Mouse (Mus musculus) regulatory T cell (primary cell): Measurements from ENCODE around the gene Pank3.

Experiments
- in situ Hi-C: fragments of 300-600 bp; cut with MboI, MseI; formaldehyde crosslinking; loops from one replicate; pipeline ENCODE4 v1.15.1; 2025; ENCODE audit warnings: high pct_unique_total_duplicates

The Pank3 gene

DNA sequence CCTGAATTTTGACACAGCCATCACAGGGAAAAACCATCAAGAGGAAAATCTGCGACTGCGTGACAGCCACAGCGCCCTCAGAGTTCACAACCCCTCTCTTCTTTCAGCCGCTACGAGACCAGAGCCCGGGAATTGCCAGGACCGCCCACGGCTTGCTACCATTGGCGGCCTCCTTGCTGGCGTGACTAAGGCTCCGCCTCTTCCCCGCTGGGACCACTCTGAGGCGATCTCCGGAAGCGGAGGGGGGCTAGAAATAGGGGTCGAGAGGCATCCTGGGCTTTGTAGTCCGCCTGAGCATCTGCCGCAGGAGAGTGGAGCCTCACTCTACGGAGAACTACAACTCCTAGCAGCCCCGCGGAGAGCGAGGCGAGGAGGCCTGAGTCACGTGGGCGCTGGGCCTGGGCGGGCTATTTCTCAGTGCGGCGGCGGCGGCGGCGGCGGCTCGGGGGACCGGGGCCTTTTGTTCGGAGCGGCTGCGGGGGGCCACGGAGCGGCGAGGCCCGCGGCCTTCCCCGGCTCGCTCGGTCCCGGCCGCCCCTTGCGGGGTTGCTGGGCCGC is at the start of gene Pank3:
TSS of gene Pank3 (plus strand) at position 297 of the 558 bp plus-strand sequence.
- in situ Hi-C loops = no loop called here

DNA sequence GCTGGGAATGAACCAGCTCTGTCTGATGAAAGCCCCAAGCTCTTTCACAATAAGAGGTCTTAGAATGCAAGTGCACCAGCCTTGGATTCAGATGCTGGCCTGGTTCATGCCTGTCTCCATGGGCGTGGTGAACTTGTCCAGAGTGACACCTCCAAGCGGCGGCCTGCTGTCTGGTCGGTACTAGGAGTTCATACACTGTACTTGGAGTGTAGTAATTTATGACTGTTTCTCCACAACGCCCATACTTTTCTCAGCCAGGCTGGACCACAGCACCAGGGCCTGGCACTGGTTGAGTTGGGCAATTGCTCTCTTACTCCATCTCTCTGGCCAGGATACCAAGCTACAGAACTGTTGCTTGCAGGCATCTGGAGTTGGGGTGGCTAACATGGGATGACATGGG is 45.4 kb upstream of the Pank3 start:
- in situ Hi-C loops = no loop called here

DNA sequence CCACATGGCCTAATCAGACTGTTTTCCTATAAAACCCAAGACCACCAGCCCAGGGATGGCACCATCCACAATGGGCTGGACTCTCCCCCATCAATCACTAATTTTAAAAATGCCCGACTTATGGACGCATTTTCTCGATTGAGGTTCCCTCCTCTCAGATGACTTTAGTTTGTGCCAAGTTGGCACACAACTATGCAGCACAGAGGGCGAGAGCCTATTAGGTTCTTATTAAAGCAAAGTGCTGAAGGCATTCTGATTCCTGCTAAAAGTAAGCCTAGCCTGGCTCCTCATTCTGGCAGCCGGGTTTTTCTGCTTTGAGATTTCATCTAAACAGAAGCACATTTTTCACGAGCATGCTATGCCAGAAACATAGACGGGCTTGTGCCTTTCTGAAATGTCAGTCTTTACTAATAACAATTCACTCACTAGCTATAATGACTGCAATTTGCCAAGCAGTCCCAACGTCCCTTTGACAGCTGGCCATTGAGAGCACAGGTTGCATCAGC is 42.9 kb upstream of the Pank3 start:
- in situ Hi-C loops = no loop called here

DNA sequence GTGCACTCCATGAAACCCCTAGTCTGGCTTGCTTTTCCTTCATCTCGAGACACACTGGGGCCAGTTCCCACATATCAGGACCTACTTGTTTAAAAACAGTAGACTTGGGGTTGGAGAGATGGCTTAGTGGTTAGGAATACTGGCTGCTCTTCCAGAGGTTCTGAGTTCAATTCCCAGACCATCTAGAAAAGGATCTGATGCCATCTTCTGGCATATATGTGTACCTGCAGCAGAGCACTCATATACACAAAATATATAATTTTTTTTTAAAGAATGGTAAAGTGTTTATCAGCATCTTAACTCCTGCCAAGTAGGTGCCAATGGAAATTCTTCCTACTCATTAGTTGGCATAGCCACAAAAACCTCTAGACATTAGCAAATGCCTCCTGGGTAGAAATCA is 41.1 kb upstream of the Pank3 start:
- in situ Hi-C loops = no loop called here

DNA sequence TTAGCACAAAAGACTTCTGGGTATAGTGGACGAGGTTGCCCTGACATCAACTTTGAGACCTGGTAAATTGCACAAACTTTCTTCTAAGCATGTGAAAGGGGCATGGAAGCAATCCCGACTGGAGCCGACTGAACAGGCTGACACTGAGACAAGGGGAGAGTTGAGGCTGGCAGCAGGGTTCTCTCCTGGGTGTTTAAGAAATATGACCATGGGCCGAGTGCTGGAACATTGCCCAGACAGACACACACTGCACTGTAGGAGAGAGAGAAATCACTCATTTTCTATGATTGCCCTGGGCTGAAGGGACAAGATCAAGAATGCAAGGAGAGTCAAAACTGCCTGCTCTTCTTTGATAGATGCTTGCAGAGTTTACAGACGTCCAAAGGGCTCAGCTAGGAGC is 40.1 kb upstream of the Pank3 start:
- in situ Hi-C loops = no loop called here

DNA sequence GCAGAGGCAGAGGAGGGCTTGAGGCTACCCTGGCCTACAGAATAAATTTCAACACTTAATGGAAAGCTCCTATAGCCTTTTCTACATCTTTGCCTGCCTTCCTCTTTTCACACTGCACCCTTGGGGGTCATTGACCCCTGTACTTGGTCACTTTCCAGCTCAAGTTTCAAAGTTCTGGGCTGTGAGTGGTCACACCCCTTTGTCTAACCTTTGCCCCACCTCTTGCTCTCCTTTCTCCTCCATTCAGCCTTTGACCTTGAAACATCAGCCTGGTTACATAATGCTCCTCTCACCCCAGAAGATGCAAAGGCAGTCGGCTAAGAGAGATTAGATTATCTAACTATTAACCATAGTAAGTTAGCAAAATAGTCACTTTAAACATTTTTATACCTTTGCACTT is 36.9 kb upstream of the Pank3 start:
- in situ Hi-C loops = no loop called here

DNA sequence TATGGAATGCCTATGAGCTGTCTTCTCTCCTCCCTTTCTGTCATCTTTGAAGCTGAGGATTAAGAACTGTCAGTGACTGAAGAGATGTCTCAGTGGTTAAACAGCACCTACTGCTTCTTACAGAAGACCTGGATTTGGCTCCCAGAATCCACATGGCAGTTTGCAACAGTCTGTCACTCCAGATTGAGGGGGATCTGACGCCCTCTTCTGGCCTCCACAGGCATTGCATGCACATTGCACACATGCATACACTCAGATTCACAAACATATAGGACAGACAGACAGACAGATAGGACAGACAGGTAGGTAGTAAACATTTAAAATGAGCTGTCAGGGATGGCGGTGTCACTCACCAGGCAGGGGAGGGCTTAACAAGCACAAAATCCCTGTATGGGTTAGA is 32.5 kb upstream of the Pank3 start:
- in situ Hi-C loops = no loop called here

DNA sequence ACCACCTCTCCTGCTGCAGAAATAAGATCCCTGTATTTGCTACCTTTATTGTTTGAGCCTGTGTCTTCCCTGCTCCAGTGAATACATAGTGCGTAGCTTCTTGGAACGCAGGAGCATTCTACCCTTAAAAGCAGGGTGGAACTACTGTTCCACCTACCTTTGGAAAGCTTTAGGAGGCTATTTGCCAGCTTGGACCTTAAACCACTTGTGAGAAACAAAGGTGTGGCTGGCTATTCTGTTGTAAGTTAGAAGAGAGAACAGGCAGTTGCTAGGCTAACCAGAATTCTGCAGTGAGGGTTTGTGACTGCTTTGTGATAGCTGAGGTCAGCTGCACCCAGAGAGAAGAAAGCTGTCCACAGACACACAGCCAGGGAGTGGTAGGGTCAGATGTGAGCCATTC is 32.0 kb upstream of the Pank3 start:
- in situ Hi-C loops = no loop called here

DNA sequence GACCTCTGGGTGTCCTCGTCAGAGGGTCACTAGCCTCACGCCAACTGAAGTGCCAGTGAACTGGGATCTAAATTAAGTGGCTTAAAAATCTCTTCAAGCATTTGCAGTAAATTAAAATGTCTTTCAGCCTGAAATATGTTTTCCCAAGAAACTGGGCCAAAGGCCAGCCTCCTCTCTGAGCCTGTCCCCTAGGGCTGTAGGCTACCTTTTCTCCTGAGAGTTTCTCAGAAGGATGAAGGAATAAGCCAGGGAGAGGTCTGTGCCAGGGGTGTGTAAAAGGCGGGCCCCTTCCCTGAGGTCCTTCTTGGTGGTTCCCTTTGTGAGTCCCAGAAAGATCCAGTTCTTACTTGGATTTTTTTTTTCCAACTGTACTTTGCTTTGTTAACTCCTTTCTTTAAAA is 31.2 kb upstream of the Pank3 start:
- in situ Hi-C loops = no loop called here

DNA sequence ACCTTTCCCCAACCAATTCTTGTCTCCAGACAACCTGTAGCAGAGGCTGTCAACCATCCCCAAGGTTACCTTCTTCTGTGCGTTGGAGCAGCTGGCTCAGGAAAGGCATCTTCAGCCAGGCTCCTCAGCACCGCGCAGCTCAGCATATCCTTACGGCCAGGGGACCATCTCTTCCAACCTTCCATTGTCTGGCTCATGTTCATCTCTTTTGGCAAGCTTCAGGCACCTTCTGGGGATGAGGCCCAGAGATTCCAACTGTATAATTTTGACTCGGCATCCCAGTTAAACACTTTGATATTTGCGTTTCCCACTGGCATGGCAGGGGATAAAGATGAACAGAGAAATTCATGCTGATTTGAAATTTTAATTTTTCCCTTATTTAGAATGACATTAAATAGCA is 25.7 kb upstream of the Pank3 start:
- in situ Hi-C loops = no loop called here

DNA sequence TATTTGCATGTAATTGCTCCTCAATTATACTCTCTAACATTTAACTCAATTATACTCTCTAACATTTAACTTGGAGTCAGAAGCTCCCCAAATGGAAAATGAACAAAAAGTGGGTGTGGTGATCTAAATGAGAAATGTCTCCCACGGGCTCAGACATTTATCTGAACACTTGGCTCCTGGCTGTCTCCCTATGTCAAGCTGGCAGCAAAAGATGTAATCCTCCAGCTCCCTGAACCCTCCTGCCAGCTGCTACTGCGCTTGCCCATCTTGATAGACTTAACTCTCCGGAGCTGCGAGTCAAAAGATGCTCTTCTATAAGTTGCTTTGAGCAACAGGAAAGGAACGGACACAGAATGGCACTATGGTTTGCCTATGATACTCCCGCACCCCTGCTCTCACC is 24.7 kb upstream of the Pank3 start:
- in situ Hi-C loops = no loop called here

DNA sequence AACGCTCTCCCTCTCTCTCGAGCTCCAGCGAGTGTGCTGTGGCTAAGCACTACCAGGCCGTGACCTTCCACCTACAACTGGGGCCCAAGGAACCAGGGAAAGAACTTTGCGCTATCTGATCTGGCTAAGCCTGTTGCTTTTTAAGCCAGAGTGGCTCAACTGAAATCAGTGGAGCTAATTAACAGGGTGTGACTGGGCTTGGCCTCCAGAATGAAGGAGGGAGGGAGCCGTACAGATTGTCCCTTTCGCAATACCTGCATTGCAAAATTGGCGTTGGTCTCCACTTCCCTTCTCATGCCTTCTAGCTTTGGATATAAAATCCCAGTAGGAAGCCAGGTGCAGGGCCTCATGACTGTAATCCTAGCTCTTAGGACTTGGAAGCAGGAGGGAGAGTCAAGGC is 18.7 kb upstream of the Pank3 start:
- in situ Hi-C loops = no loop called here

DNA sequence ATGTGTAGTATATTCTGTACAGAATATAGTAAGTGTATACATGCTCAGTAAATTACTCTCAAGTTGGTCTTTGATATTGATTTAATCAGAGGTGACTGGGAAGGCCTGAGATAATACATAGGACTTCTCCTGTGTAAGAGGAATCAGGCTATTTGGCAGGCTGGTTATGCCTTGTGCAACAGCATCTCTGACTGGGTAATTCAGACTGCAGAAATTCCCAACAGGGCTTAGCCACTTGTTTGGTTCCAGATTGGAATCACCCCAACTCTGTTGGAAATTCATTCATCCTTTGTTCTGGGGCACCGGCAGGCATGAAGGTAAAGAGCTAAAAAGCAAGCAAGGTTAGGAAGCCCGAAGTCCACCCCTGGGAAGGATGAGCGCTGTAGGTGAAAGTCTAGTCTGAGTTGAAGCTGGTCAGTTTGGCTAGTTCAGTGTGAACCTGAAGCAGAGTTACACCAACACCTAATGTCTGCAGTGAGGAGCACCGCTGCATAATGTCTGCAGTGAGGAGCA is 14.3 kb upstream of the Pank3 start:
- in situ Hi-C loops = no loop called here

DNA sequence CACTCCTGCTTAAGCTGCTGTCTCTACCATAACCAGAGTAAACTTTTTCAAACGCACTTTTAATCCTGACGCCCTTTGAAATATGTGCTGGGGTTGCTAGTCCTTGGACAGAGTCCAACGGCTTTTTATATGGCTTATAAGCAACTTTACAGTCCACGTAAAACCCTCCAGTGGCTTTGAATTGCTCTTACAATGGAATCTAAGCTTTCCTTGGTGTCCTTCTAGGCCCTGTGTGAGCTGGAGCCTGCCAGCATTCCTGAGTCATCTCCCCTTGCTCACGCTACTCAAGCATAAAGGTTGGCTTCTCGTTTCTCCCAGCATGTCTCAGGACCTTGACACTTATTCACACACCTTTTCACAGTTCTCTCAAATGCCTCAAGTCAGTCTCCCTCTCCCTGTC is 13.7 kb upstream of the Pank3 start:
- in situ Hi-C loops = no loop called here

DNA sequence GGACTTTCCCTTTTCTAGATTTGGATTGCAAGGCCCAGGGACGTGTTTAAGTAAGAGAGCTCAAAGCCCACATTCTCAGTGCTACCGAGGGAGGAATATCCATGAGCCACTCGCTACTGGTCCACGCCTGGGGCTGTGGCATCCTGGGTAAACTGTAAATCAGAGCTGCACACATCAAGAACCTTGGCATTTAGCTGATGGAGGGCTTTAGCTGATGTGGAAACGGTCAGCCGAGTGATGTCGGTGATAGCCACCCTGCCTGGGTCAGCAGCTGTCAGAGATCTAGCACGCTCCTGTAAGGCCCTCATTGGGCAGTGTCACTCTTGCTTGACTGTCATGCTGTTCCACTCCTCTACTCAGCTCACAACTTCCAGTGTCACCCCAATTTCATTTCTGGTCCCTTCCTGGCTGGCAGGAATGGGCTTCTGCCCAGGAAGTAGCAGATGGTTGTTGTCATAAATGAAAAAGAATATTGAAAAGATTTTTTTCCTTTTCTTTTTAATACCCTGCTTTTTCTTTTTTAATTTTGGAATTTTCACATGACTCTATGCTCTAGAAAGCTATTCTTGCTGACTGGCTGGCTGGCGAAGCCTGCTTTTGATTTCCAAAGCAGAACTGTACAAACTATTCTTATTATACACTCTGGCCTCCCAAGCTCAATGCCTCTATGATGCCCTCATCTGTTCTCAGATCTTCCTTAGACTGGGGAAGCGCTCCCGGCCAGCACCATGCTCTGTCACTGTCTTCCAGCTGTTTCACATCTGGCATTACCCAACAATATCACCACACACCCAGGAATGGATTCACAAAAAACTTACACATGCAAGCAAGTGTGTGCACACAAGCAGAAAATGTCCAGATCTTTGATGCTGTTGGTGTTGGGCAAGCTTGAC is 12.6 kb upstream of the Pank3 start:
- in situ Hi-C loops = no loop called here

DNA sequence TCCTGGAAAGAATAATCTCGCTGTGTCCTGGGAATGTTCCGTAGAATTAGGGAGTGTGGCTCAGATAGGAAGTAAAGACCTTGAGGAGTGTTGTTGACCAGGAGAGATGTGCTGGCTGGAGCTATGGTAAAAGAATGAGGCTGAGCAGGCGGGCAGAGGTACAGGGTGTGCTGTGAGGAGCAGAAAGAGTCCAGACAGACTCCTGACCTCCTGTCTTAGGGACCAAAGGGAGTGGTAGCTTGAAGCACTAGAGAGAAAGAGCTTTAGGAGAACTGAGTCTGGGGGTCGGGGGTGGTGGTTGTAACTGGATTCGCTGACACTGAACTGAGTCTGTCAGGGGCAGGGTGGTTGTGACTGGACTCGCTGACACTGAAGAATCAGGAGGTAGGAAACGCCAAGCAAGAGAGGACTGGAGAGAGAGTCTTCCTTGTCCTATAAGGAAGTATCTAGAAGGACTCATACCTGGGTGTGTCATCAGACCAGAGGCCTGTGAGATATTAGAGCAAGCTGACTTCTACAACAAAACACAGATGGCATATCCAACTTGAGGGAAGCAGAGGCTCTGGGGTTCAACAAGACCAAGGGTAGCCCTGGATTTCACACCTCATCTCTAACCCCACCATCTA is 9.2 kb upstream of the Pank3 start:
- in situ Hi-C loops = no loop called here

DNA sequence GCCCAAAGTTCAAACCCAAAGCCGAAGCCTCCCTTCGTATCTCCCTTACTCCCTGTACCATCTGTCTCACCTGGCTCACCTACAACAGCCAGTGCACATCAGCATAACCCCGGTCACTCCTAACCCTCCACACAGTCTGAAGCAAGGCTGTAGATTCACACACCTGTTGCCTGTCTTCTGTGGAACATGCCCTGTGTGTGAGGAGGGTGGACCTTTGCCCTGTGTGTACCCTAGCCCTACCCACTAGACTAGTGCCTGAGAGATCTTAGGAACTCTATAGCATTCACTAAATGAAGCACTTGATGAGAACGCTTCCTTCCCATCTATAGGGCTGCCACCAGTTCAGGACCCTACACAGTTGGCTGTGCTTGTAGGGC is 8.7 kb upstream of the Pank3 start:
- in situ Hi-C loops = no loop called here

DNA sequence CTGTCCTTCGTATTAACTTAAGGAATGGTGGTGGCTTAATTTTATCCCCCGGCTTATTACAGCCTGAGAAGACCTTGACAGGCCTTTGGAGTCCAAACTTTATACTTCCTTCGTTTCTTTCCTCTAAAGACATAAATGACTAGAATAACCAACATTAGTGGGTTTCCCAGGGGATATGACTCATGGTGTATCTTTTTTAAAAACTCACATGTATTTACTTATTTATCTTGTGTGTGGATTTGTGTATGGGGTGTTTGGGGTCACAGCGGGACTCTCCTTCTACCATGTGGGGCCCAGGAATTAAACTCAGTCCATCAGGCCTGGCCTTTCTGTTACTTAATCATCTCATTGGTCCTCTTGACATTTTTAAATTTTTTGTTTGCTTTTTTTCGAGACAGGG is 2.4 kb upstream of the Pank3 start:
- in situ Hi-C loops = no loop called here

DNA sequence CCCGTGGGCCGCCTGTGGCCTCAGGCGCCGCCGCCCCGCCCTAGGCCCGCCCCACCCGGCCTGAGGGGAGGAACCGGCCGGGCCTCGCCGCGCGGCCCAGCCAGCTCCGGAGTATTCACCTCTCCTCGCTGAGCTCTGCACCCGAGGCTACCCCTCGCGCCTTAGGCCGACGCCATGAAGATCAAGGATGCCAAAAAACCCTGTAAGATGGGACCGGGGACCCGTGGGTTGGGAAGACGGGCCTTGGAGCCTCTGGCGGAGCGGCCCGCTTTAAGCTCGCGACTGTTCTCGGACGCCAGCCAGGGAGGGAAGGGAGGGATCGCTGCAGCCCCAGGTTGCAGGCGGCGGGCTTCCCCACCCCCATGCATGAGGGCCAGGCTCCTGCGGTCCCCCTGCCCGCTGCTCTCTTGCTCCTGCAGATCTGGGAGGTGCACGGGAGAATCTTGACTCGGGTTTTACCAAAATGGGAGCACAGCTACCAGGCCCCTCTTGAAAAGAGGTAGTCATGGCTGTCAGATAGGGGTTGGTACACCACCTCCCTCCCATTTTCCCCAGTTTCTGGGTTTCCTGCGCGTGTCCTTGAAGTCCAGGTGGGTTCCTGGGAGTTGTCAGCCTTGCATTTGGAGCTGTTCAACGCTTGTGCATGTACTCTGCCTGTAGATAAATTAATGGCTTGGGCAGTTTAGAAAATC is 608 bp downstream of the Pank3 start:
- in situ Hi-C loops = no loop called here

DNA sequence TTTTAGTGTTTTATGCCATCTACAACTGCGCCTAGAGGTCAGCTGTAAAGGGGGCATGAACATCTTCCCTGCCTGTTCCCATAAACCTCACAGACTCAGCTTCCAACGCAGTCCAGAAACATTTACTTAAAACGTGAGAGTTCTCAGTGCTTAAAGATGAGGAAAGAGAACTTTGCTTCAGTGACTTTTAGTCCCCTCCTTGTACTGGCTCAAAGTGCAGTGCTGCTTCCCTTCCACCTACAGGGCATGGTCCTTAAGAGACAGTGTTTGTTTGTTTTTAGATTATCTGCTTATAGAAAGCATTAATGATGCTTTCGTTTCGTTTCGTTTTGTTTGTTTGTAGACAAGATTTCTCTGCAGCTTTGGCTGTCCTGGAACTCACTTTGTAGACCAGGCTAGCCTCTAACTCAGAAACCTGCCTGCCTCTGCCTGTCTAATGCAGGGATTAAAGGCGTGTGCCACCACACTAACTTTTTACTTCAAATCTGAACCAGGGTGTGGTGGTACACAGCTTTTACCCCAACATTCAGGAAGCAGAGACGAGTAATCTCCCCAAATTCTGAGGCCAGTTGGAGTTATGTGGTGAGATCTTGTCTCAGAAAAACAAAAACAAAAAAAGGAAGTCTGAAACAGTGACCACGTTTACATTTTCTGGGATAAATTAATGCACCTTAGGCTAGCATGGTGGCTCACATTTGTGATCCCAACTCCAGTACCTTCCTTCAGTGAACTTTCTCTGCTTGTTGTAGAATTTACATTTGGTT is 1.6 kb downstream of the Pank3 start:
- in situ Hi-C loops = no loop called here

DNA sequence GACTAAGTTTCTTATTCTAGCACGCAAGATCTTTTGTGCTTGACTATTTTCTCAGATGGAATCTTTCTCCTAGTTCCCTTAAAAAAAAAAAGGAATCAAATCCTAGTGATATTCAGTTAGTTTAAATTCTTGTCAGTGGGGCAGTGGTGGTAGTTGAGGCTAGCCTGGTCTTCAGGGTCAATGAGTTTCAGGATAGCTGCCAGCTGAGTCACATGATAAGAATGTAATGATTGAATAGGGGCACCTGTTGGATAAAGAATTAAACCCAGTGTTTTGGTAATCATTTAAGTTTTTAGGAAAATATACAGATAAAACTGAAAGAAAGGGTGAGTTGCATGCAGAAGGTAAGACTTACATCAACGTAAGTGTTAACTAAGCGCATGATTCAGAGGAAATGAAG is 6.3 kb downstream of the Pank3 start:
- in situ Hi-C loops = loop anchor here (25.0 kb wide), 2 partner anchors 938 to 1063 kb away; partner anchors contain the start of gene Spdl1
